Mouse (Mus musculus) stomach, postnatal 0 days (tissue): ENCODE results near the gene Mpp1.

Experiments
- CTCF ChIP-seq: IDR thresholded peaks from 2 replicates; pipeline ENCODE4 v1.5.1; 2016; ENCODE audit warnings: antibody characterized with exemption, low read depth, mild to moderate bottlenecking, moderate library complexity
- EP300 ChIP-seq: optimal IDR thresholded peaks from 2 replicates; pipeline ENCODE3; 2016; ENCODE audit warnings: antibody characterized with exemption

- TF ChIP-seq CTCF (no peak), EP300 (no peak)
Measured at GRCm38 (mm10) chrX:75095369-75096162, 35.2 kb downstream of the Mpp1 start, which contains the start of gene Dkc1.
